Mouse (Mus musculus) erythroblast, embryonic 14.5 days (primary cell): ENCODE measurements around the gene Serpinh1. TPM values are rescaled to one million over a fixed set of nuclear protein-coding genes. Genes with fewer than 3 reads are reported as not detected.
"Not testable (repeated sequence)": the region's sequence is repeated elsewhere in the genome, so short reads cannot be mapped to it uniquely, and the experiment has no call there.

ENCODE experiments used
- H3K27me3 ChIP-seq: 2 replicates; pipeline ENCODE4 v1.6.1; 2012; ENCODE audit warnings: inconsistent platforms; ENCODE audit not compliant: control insufficient read depth
- H3K36me3 ChIP-seq: 2 replicates; pipeline ENCODE4 v1.6.1; 2012; ENCODE audit warnings: mild to moderate bottlenecking, inconsistent platforms; ENCODE audit not compliant: control insufficient read depth
- H3K4me1 ChIP-seq: 2 replicates; pipeline ENCODE4 v1.6.1; 2012; ENCODE audit warnings: inconsistent platforms; ENCODE audit not compliant: control insufficient read depth
- H3K4me3 ChIP-seq: replicated peaks from 2 replicates; pipeline ENCODE3; 2012; ENCODE audit warnings: moderate library complexity, mild to moderate bottlenecking, inconsistent platforms
- H3K9me3 ChIP-seq: 2 replicates; pipeline ENCODE4 v1.6.1; 2012; ENCODE audit warnings: low read length, inconsistent platforms, mixed read lengths; ENCODE audit not compliant: control insufficient read depth
- GATA1 ChIP-seq: IDR thresholded peaks from 2 replicates; pipeline ENCODE4 v1.6.1; 2012; ENCODE audit warnings: low read length, inconsistent platforms, mixed read lengths
- TAL1 ChIP-seq: IDR thresholded peaks from 3 replicates; pipeline ENCODE4 v1.6.1; 2012; ENCODE audit warnings: low read length, inconsistent platforms, mixed read lengths
- polyA plus RNA-seq: library from polyadenylated mRNA; stranded (reverse); fragments of >175 nt; gene quantifications from 2 replicates; pipeline ENCODE4 v1.2.3, GENCODE M21; 2012

The Serpinh1 gene
- polyA plus RNA-seq, 1 experiment, result 0.21 TPM

- Histone ChIP-seq H3K9me3 (peaks cover 3% of the 10 kb centered on the region; the same call in 1 of the 2 replicates), H3K4me1 (peaks cover 23% of the 10 kb centered on the region), H3K36me3 (no peaks in the 10 kb centered on the region), H3K27me3 (peaks cover 53% of the 10 kb centered on the region), H3K4me3 (no peak overlapping the region)
- TF ChIP-seq TAL1 (no peak), GATA1 (no peak)
These were observed 25.8 kb upstream of the Serpinh1 start for GRCm38 (mm10) chr7:99378870-99379269.

DNA sequence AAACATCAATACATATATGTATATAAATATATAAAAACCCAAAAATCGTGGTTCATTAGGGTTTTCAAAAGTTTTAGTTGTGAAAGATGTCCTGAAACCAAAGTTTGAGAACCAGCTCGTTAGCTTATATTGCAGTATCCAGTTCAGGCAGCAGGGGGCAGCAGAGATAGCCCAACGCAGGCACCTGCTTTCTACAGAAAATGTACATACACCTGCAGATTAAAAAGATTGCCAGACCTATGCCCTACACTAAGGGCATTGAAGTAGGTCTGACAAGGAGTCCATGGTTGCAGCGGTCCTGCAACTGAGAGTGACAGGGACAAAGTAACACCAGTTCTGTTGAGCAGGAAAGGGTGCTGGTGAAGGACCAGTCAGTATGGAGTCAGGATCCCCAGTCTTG, 22.4 kb upstream of the Serpinh1 start:
- Histone ChIP-seq H3K36me3 (no peaks in the 10 kb centered on the region), H3K4me3 (no peak overlapping the region), H3K4me1 (peaks cover 2% of the 10 kb centered on the region), H3K9me3 (peaks cover 3% of the 10 kb centered on the region; the same call in 1 of the 2 replicates), H3K27me3 (peaks cover 27% of the 10 kb centered on the region)
- TF ChIP-seq GATA1, result no peak

DNA sequence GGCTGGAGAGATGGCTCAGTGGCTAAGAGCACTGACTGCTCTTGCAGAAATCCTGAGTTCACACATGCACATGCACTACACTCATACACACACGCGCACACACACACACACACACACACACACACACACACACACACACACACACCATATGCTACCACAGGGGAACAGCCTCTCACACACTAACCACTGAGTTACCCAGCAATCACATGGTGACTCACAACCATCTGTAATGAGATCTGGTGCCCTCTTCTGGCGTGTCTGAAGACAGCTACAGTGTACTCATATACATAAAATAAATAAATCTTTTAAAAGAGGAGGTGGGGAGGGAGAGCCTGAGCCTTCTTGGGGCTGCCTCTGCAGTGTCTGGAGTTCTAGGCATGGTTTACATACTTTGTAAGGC, 21.3 kb upstream of the Serpinh1 start:
- not testable (repeated sequence) for H3K9me3 ChIP-seq, H3K36me3 ChIP-seq, H3K4me1 ChIP-seq, H3K4me3 ChIP-seq
- peaks cover 16% of the 10 kb centered on the region for H3K27me3 ChIP-seq

GRCm38 (mm10) chr7:99366716-99367115, 13.7 kb upstream of the Serpinh1 start:
- Histone ChIP-seq H3K27me3 (0 out of 2 replicates have a peak, but pooled peaks cover 2% of the 10 kb centered on the region), H3K4me1 (no peaks in the 10 kb centered on the region)
- no peak for TF ChIP-seq GATA1
- no peak for TF ChIP-seq TAL1

DNA sequence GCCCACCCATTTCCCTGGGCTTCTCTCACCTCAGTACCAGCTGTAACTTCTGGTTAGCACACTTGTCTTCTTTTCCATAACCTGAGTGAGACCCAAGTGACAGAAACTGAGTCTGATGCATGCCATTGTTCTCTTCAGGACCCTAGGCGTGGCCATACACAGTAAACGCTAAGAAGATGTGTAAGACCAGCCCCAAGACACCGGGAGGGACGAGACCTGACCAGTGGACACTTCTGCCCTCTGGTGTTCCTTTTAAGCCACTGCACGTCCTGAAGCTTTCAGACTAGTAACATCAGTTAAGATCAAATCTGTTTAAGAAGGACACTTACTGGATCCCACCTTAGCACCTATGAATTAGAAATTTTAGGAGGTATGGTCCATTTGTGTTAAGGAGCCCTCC, 12.0 kb upstream of the Serpinh1 start:
- H3K36me3 ChIP-seq, result no peaks in the 10 kb centered on the region
- TF ChIP-seq GATA1 (no peak), TAL1 (no peak)
- no peaks in the 10 kb centered on the region for H3K9me3 ChIP-seq
- no peak overlapping the region for H3K4me3 ChIP-seq
- no peaks in the 10 kb centered on the region for H3K27me3 ChIP-seq
- H3K4me1 ChIP-seq, result no peaks in the 10 kb centered on the region

More at GRCm38 (mm10) chr7:99366716-99367115, 13.7 kb upstream of the Serpinh1 start:
- no peaks in the 10 kb centered on the region for H3K36me3 ChIP-seq
- H3K4me3 ChIP-seq, result no peak overlapping the region
- H3K9me3 ChIP-seq, result no peaks in the 10 kb centered on the region

GRCm38 (mm10) chr7:99362137-99362536, 9.1 kb upstream of the Serpinh1 start:
- TF ChIP-seq TAL1, result no peak
- TF ChIP-seq GATA1, result no peak
- Histone ChIP-seq H3K27me3 (no peaks in the 10 kb centered on the region), H3K36me3 (no peaks in the 10 kb centered on the region), H3K9me3 (no peaks in the 10 kb centered on the region), H3K4me1 (no peaks in the 10 kb centered on the region), H3K4me3 (no peak overlapping the region)

DNA sequence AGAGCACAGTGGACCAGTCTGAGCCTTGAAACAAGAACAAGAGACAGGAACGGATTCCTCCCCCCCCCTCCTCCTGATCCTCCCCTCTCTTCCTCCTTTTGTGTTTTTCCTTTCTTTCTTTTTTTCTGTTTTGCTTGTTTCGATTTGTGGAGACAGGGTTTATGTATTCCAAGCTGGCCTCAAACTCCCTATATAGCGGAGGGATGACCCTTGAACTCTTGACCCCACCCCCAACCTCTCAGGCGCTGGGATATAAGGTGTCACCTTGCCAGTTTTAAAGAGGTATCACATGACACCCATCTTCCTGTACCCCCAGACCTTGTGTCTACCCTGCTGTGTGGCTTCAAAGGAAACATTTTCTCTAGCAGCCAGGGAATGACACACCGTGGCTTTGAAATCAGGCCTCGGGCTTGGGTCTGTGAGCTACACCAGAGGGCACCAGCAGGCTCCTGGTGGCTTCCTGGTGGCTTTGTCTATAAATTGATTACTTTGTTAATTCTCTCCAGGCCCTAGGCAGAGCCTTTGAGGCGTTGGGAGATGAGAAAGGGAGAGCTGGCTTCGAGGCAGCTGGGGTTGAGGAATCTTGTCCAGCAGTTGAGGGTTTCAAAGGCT, 7.9 kb upstream of the Serpinh1 start:
- no peaks in the 10 kb centered on the region for H3K27me3 ChIP-seq
- no peak for TF ChIP-seq GATA1
- TF ChIP-seq TAL1, result no peak
- H3K9me3 ChIP-seq, result no peaks in the 10 kb centered on the region
- H3K36me3 ChIP-seq, result no peaks in the 10 kb centered on the region
- no peak overlapping the region for H3K4me3 ChIP-seq
- H3K4me1 ChIP-seq, result no peaks in the 10 kb centered on the region

DNA sequence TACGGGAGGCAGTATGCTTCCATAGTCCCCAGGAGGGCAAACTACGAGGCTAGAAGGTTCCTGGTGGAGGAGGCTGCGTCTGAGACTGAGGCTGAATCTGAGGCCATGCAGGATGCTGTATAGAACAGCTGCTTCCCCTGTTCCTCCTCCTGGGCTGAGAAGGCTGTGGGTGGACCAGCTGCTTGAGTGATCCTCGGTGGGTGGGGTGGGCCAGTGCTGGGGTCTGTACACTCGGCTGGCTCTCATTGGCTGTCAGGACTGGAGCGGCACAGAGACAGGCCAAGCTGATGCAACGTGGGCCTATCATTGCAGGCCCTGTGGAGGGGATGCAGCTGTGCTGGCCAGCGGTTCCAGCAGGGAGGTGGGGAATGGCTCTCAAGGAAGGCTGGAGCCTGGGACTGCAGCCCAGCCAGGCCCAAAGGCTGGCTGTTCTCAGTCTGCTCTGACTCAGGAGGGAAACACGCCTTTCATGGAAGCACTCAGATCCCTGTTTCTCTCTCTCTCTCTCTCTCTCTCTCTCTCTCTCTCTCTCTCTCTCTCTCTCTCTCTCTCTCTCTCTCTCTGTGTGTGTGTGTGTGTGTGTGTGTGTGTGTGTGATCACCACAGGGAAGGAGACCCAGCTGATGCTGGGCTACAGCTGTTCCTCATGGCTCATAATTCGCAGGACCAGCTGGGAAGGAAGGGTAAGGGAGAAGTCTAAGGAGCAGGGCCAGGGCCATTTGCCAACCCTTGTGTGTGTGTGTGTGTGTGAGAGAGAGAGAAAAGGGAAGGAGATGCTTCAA, 7.2 kb upstream of the Serpinh1 start:
- Histone ChIP-seq H3K27me3 (no peaks in the 10 kb centered on the region), H3K4me3 (no peak overlapping the region), H3K9me3 (no peaks in the 10 kb centered on the region), H3K4me1 (no peaks in the 10 kb centered on the region), H3K36me3 (no peaks in the 10 kb centered on the region)
- TF ChIP-seq TAL1 (no peak), GATA1 (no peak)

DNA sequence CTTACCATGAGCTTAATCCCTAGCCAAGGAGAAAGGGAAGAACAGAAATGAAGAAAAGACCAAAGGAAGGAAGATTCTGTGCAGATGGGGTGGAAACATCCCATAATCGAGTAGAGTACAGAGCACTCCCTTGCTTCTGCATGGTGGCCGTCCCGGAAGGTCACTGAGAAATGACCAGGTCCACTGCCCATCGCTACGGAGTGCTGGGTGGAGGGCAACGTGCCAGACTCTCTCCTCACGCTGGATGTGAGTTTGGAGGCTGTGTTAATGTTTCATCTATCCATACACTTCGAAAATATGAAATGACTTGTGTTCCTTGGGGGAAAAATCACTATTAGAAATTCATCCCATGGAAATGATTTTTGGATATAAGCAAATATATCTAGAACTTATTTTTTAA, 5.3 kb upstream of the Serpinh1 start:
- Histone ChIP-seq H3K4me3 (no peak overlapping the region), H3K27me3 (peaks cover 7% of the 10 kb centered on the region), H3K4me1 (peaks cover 2% of the 10 kb centered on the region), H3K9me3 (no peaks in the 10 kb centered on the region), H3K36me3 (no peaks in the 10 kb centered on the region)
- TF ChIP-seq GATA1, result no peak
